Mouse (Mus musculus): Measurements from ENCODE around the gene Itch. TPM values are rescaled to one million over a fixed set of nuclear protein-coding genes. Genes with fewer than 3 reads are reported as not detected.

Gene Itch
- total and polyA plus RNA-seq, 3 experiments, result 15.2 to 53.6 (median 18.1) TPM

DNA sequence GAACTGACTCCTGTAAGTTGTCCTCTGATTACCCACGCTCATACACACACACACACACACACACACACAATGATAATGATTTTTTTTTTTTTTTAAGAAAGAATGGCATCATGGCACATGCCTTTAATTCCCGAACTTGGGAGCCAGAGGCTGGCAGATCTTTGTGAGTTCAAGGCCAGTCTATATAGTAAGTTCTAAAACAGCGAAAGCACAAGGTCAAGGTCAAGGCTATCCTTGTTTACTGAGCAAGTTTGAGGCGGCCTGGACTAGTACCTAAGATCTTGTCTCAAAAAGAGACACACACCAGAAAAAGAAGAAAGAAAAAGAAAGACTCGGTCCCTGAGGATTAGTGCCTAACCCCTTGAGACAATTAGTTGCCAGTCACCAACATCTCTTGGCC lies 7.7 kb downstream of the Itch start:
- Histone ChIP-seq H3K4me1 (ENCODE audit: control insufficient read depth in 1 of 2, insufficient read depth in 2 of 2, low read length in 2 of 2) (peaks cover 0 to 2% of the 10 kb centered on the region in 2 experiments; a peak in 1 of 4 replicates), H3K27ac (ENCODE audit: control insufficient read depth, low read depth, low read length) (no peak overlapping the region), H3K9me3 (replicated peaks; ENCODE audit: insufficient read depth, low read length) (no peaks in the 10 kb centered on the region), H3K4me3 (ENCODE audit: control insufficient read depth in 1 of 2, insufficient read depth in 1 of 2, low read depth in 2 of 2, low read length in 2 of 2) (no peak overlapping the region), H3K9ac (ENCODE audit: control insufficient read depth, low read depth, low read length, poor library complexity, severe bottlenecking) (no peak overlapping the region), H3K36me3 (ENCODE audit: control insufficient read depth in 1 of 2, insufficient read depth in 2 of 2, low read length in 2 of 2) (peaks cover 6 to 17% of the 10 kb centered on the region in 2 experiments), H3K27me3 (ENCODE audit: control insufficient read depth in 1 of 2, insufficient read depth in 2 of 2, low read length in 2 of 2) (no peaks in the 10 kb centered on the region), H3K79me2 (ENCODE audit: control insufficient read depth, insufficient read depth, low read length, poor library complexity) (peaks cover 2% of the 10 kb centered on the region; the same call in 1 of the 2 replicates)
- DNase-seq (ENCODE audit: low read depth, low spot score), result no peak
- TF ChIP-seq USF2 (IDR thresholded peaks at IDR 0.05; ENCODE audit: borderline replicate concordance in 1 of 2, insufficient read depth in 1 of 2, low read depth in 1 of 2, low read length in 2 of 2) (no peak), TAL1 (IDR thresholded peaks at IDR 0.05; ENCODE audit: low read length) (no peak), HCFC1 (IDR thresholded peaks at IDR 0.05; ENCODE audit: low read depth, low read length) (no peak), ZKSCAN1 (IDR thresholded peaks at IDR 0.05; ENCODE audit: low read depth, low read length) (no peak), POLR2AphosphoS5 (IDR thresholded peaks at IDR 0.05; ENCODE audit: borderline replicate concordance, low read depth, low read length) (no peak), NELFE (IDR thresholded peaks at IDR 0.05; ENCODE audit: low read depth, low read length) (no peak), CTCF (IDR thresholded peaks at IDR 0.05 in 2 of 3, conservative IDR thresholded peaks at IDR 0.05 in 1 of 3; ENCODE audit: control insufficient read depth in 1 of 3, insufficient read depth in 1 of 3, low read depth in 2 of 3, low read length in 3 of 3, poor library complexity in 1 of 3, severe bottlenecking in 1 of 3) (no peak), USF1 (IDR thresholded peaks at IDR 0.05; ENCODE audit: low read depth, low read length) (no peak), POLR2A (IDR thresholded peaks at IDR 0.05; ENCODE audit: control insufficient read depth in 1 of 2, insufficient read depth in 1 of 2, low read depth in 1 of 2, low read length in 2 of 2, poor library complexity in 1 of 2) (no peak), KAT2A (conservative IDR thresholded peaks at IDR 0.05; ENCODE audit: low read depth, low read length) (no peak), MYB (IDR thresholded peaks at IDR 0.05; ENCODE audit: low read depth, low read length) (no peak), MAX (IDR thresholded peaks at IDR 0.05; ENCODE audit: low read length) (no peak), SMC3 (IDR thresholded peaks at IDR 0.05; ENCODE audit: low read depth, low read length) (no peak), GATA1 (IDR thresholded peaks at IDR 0.05; ENCODE audit: low read depth, low read length) (no peak), ZMIZ1 (IDR thresholded peaks at IDR 0.05; ENCODE audit: low read depth, low read length) (no peak), SIN3A (IDR thresholded peaks at IDR 0.05; ENCODE audit: low read length) (no peak), MAFK (IDR thresholded peaks at IDR 0.05; ENCODE audit: borderline replicate concordance, low read depth, low read length) (no peak), ZC3H11A (IDR thresholded peaks at IDR 0.05; ENCODE audit: low read depth, low read length) (no peak), GABPA (IDR thresholded peaks at IDR 0.05; ENCODE audit: low read depth, low read length) (no peak), POLR2AphosphoS2 (IDR thresholded peaks at IDR 0.05; ENCODE audit: low read length) (no peak)

- no peaks in the 10 kb centered on the region for H3K9me3 ChIP-seq (replicated peaks; ENCODE audit: insufficient read depth, low read length)
- no peak overlapping the region for H3K27ac ChIP-seq (ENCODE audit: control insufficient read depth, low read depth, low read length)
- no peaks in the 10 kb centered on the region for H3K79me2 ChIP-seq (ENCODE audit: control insufficient read depth, insufficient read depth, low read length, poor library complexity)
- H3K4me1 ChIP-seq (ENCODE audit: control insufficient read depth in 1 of 2, insufficient read depth in 2 of 2, low read length in 2 of 2), result no peaks in the 10 kb centered on the region
- no peak overlapping the region for H3K4me3 ChIP-seq (ENCODE audit: control insufficient read depth in 1 of 2, insufficient read depth in 1 of 2, low read depth in 2 of 2, low read length in 2 of 2)
- H3K36me3 ChIP-seq (ENCODE audit: control insufficient read depth in 1 of 2, insufficient read depth in 2 of 2, low read length in 2 of 2), result peaks cover 0 to 17% of the 10 kb centered on the region in 2 experiments; a peak in 3 of 4 replicates
- no peak for DNase-seq (ENCODE audit: low read depth, low spot score)
- H3K27me3 ChIP-seq (ENCODE audit: control insufficient read depth in 1 of 2, insufficient read depth in 2 of 2, low read length in 2 of 2), result no peaks in the 10 kb centered on the region
- no peak for TF ChIP-seq BHLHE40 (IDR thresholded peaks at IDR 0.05; ENCODE audit: borderline replicate concordance, low read depth, low read length)
- no peak for TF ChIP-seq KAT2A (conservative IDR thresholded peaks at IDR 0.05; ENCODE audit: low read depth, low read length)
- TF ChIP-seq ZKSCAN1 (IDR thresholded peaks at IDR 0.05; ENCODE audit: low read depth, low read length), result no peak
- no peak for TF ChIP-seq ELF1 (IDR thresholded peaks at IDR 0.05; ENCODE audit: low read depth, low read length)
- TF ChIP-seq ZNF384 (IDR thresholded peaks at IDR 0.05; ENCODE audit: low read depth, low read length), result no peak
- TF ChIP-seq E2F4 (IDR thresholded peaks at IDR 0.05; ENCODE audit: borderline replicate concordance, low read depth, low read length), result no peak
- TF ChIP-seq TCF12 (IDR thresholded peaks at IDR 0.05; ENCODE audit: low read depth, low read length), result no peak
- TF ChIP-seq GABPA (IDR thresholded peaks at IDR 0.05; ENCODE audit: low read depth, low read length), result no peak
- TF ChIP-seq MAX (IDR thresholded peaks at IDR 0.05; ENCODE audit: low read length), result no peak
- no peak for TF ChIP-seq TAL1 (IDR thresholded peaks at IDR 0.05; ENCODE audit: low read length)
- TF ChIP-seq POLR2AphosphoS5 (IDR thresholded peaks at IDR 0.05; ENCODE audit: borderline replicate concordance, low read depth, low read length), result no peak
- no peak overlapping the region for H3K9ac ChIP-seq (ENCODE audit: control insufficient read depth, low read depth, low read length, poor library complexity, severe bottlenecking)
Observed at GRCm38 (mm10) chr2:155142025-155142555, 8.8 kb downstream of the Itch start.
